Mouse (Mus musculus) midbrain, embryonic 14.5 days (tissue): Measurements from ENCODE around the gene Zfp157. TPM values are rescaled to one million over a fixed set of nuclear protein-coding genes. Genes with fewer than 3 reads are reported as not detected.

Experiments used
- polyA plus RNA-seq: library from polyadenylated mRNA; unstranded; fragments of >200 nt; fragmentation: Nextera tagmentation; extraction: Ambion mirVana; gene quantifications from 2 replicates; pipeline ENCODE4 v1.2.1, GENCODE M21; 2014

Gene Zfp157
- polyA plus RNA-seq, 1 experiment from 2014 or later: 81.7 TPM

Other genes starting within 250 kb of the Zfp157 start
- 12.6 and 18.0 TPM in 2 replicates for gene Mblac1, start 247.2 kb upstream of the Zfp157 start, polyA plus RNA-seq
- not detected in 2 replicates for gene Nxpe5, start 215.6 kb upstream of the Zfp157 start, polyA plus RNA-seq
- gene Lamtor4, start 186.0 kb upstream of the Zfp157 start, polyA plus RNA-seq: 71.5 and 90.0 TPM in 2 replicates
- gene BC037034, start 177.4 kb upstream of the Zfp157 start, polyA plus RNA-seq: 15.0 and 20.2 TPM in 2 replicates
- gene Gal3st4, start 168.6 kb upstream of the Zfp157 start, polyA plus RNA-seq: 1.4 and 2.0 TPM in 2 replicates
- 0.19 TPM in 1 of 2 replicates, not detected in the other for gene Gm43720, start 161.5 kb upstream of the Zfp157 start, polyA plus RNA-seq
- gene Gpc2, start 161.5 kb upstream of the Zfp157 start, polyA plus RNA-seq: 37.3 and 59.5 TPM in 2 replicates
- 4.4 and 9.3 TPM in 2 replicates for gene Stag3, start 161.2 kb upstream of the Zfp157 start, polyA plus RNA-seq
- gene Pvrig, start 99.5 kb upstream of the Zfp157 start, polyA plus RNA-seq: not detected in 2 replicates
- not detected in 2 replicates for gene 1700123K08Rik, start 123.2 kb downstream of the Zfp157 start, polyA plus RNA-seq
- 94.7 and 108 TPM in 2 replicates for gene Zfp68, start 178.3 kb downstream of the Zfp157 start, polyA plus RNA-seq
- 17.4 and 22.6 TPM in 2 replicates for gene A430033K04Rik, start 181.4 kb downstream of the Zfp157 start, polyA plus RNA-seq